Mouse (Mus musculus) G1E (cell line): ENCODE results near the gene Pou3f1.
A peak's percentile ranks its signal among the peaks of the same experiment; 100 is the strongest.

ENCODE experiments used
- CTCF ChIP-seq: IDR thresholded peaks from 2 replicates; pipeline ENCODE4 v1.5.1; 2012; ENCODE audit warnings: low read depth, low read length, inconsistent platforms, mixed read lengths
- GATA1 ChIP-seq: IDR thresholded peaks from 2 replicates; pipeline ENCODE4 v1.6.1; 2012; ENCODE audit warnings: borderline replicate concordance, low read length, inconsistent platforms, mixed read lengths
- GATA2 ChIP-seq: IDR thresholded peaks from 2 replicates; pipeline ENCODE4 v1.6.1; 2012; ENCODE audit warnings: low read depth, low read length, inconsistent platforms, borderline replicate concordance
- POLR2AphosphoS5 ChIP-seq: IDR thresholded peaks from 2 replicates; pipeline ENCODE4 v1.6.1; 2012; ENCODE audit warnings: low read depth, low read length, inconsistent platforms; ENCODE audit not compliant: insufficient replicate concordance
- TAL1 ChIP-seq: conservative IDR thresholded peaks from 2 replicates; pipeline ENCODE4 v1.6.1; 2012; ENCODE audit warnings: low read depth, low read length, inconsistent platforms, mixed read lengths

DNA sequence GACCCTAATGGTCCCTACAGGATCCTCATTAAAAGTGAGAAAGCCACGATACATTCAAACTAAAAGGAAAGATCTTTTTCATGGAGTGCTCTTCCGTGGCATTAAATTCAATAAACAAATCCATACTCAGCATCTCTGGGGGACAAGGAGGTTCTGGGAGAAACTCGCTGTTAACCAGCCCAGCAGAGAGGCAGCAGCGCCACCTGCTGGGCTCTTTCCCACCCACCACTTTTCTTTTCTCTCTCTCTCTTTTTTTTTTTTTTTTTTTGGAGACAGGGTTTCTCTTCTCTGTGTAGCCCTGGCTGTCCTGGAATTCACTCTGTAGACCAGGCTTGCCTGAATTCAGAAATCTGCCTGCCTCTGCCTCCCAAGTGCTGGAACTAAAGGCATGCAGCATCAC, 18.4 kb downstream of the Pou3f1 start:
- TF ChIP-seq CTCF (peak; percentile 44; the same call in 1 of the 2 replicates), POLR2AphosphoS5 (no peak), GATA1 (no peak), TAL1 (no peak), GATA2 (no peak)
